Mouse (Mus musculus): ENCODE data around the gene Dnajc28. TPM values are rescaled to one million over a fixed set of nuclear protein-coding genes. Genes with fewer than 3 reads are reported as not detected.

Gene Dnajc28
- 6.3 and 6.4 TPM in 2 replicates for polyA plus RNA-seq (2016; fragmentation: Nextera tagmentation; extraction: Ambion mirVana)

DNA sequence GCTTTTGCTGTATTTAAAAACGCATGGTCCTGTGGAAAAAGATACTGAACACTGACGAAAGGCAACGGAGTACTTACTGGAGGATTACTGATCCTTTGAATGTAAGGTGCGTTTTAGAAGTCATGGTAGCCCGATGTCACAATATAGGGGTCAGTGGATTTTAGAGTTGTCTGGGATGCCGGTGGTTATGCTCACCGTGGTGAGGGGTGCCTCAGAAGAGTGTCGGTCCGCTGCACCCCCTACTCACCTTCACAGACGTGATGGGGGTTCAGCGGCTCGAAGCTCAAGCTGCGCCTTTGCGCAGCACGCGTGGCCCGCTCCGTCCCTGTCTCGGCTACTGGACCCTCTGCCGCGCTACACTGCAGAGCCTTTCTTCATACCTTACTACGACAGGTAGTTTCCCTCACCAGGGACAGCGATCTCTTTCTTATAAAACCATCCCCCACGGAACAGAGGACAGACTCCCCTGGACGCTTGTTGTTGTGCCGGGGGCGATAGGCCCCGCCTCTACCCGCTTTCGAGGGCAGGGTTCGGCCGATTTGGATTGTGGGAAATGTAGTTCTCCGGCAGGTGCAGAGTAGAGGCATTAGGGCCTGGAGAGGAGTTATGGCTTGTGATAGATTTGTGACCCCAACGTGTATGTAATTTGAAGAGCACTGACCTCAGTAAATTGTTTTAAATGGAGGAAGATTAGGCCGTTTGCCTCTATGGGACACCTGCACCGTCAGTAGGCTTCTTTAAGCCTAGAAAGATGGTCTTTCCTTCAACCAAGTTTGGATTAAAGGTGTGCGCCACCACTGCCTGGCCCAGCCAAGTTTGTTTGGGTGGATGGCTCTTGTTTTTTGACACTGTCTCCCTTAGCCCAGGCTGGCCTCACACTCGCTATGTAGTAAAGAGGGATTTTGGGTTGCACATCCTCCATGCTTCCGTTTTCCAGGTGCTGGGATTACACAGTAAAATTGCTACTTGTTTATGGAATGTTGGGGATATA, at the start of gene Dnajc28:
Dnajc28 (minus strand) TSS at position 516 of the 991 bp plus-strand sequence.
- peak; percentile 90 for ATAC-seq (ENCODE audit: low FRiP score, low read depth)
- no peak within 1 kb of the TSS for H3K27ac ChIP-seq
- 12% methylated on average over 39 of the region's 39 CpGs for WGBS
- no peaks in the 10 kb centered on the region for H3K27me3 ChIP-seq (replicated peaks)
- H3K9me3 ChIP-seq = no peaks in the 10 kb centered on the region
- peaks cover 39% of the 10 kb centered on the region for H3K36me3 ChIP-seq
- peak within 1 kb of the TSS; percentile 80 for H3K4me2 ChIP-seq (replicated peaks)
- peak within 1 kb of the TSS; percentile 75 for H3K9ac ChIP-seq
- peaks cover 6% of the 10 kb centered on the region; the same call in 1 of the 2 replicates for H3K4me1 ChIP-seq
- H3K4me3 ChIP-seq = peak within 1 kb of the TSS; percentile 65

DNA sequence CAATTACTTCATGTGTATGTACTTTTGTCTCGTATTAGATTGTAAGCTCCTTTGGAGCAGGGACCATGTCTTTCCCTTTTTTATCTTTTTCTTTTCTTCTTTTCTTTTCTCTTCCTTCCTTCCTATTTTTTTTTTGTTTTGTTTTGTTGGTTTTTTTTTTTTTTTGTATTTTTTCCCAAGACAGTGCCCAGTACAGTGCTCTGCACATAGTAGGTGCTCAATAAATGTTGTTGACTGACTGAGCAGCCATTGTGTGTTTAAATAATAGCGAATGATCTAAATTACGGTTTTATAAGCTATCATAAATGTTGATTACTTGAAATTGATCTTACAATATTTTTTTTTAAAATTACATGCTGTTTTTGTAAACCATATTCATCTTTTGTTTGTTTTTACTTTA, 45.0 kb upstream of the Dnajc28 start:
- Histone ChIP-seq H3K27me3 (replicated peaks) (no peaks in the 10 kb centered on the region), H3K9ac (no peak overlapping the region), H3K4me2 (replicated peaks) (no peak overlapping the region), H3K27ac (no peak overlapping the region), H3K9me3 (no peaks in the 10 kb centered on the region), H3K36me3 (peaks cover 79% of the 10 kb centered on the region), H3K4me1 (no peaks in the 10 kb centered on the region), H3K4me3 (no peak overlapping the region)
- ATAC-seq (ENCODE audit: low FRiP score, low read depth) = no peak
- whole genome bisulfite sequencing = 96% methylated on average over 3 of the region's 3 CpGs

DNA sequence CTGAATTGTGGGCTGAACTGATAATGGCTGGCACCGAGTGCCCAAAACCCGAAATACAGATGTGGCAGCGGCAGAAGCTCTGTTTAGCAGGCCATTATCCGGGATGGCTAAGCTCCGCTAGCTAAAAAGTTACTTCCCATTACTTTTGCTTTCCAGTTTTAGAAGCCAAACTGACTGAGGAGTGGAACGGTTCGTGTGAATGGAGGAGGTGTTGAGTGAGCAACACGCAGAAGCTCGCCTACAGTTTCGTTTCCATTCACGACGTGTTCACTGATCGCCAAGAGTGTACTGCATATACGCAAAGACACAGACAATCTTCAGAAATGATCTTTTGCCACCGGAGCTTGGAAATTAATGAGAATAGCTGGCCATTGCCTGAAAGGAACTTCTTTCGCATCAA, 43.5 kb upstream of the Dnajc28 start:
- no peak overlapping the region for H3K4me3 ChIP-seq
- no peaks in the 10 kb centered on the region for H3K4me1 ChIP-seq
- ATAC-seq (ENCODE audit: low FRiP score, low read depth) = no peak
- H3K27me3 ChIP-seq (replicated peaks) = no peaks in the 10 kb centered on the region
- H3K4me2 ChIP-seq (replicated peaks) = no peak overlapping the region
- no peak overlapping the region for H3K27ac ChIP-seq
- no peak overlapping the region for H3K9ac ChIP-seq
- 96% methylated on average over 16 of the region's 16 CpGs for WGBS
- no peaks in the 10 kb centered on the region for H3K9me3 ChIP-seq
- H3K36me3 ChIP-seq = peaks cover 88% of the 10 kb centered on the region

DNA sequence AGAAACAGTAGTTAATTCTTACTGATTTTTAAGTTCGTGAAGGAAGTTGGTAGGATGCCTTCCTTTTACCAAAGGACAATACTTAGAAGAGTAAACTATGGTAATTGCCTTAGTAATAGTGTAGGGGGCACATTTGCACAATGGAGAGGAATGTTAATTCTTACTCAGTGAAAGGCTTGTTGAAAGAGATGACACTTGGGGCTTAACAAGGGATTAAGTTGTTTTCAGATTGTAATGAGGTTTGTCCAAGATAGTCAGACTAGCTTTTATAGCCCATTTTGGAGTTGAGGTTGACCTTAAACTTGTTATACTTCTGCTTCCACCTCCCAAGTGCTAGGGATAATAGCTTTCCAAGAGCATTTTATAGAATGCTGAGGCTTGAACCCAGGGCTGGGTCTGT, 42.6 kb upstream of the Dnajc28 start:
- no peaks in the 10 kb centered on the region for H3K9me3 ChIP-seq
- peaks cover 88% of the 10 kb centered on the region for H3K36me3 ChIP-seq
- no peak overlapping the region for H3K4me2 ChIP-seq (replicated peaks)
- no peak overlapping the region for H3K27ac ChIP-seq
- no peaks in the 10 kb centered on the region for H3K27me3 ChIP-seq (replicated peaks)
- no peak overlapping the region for H3K9ac ChIP-seq
- no peak overlapping the region for H3K4me3 ChIP-seq
- ATAC-seq (ENCODE audit: low FRiP score, low read depth) = no peak
- WGBS = 58% methylated on average over 1 of the region's 1 CpGs
- H3K4me1 ChIP-seq = no peaks in the 10 kb centered on the region

DNA sequence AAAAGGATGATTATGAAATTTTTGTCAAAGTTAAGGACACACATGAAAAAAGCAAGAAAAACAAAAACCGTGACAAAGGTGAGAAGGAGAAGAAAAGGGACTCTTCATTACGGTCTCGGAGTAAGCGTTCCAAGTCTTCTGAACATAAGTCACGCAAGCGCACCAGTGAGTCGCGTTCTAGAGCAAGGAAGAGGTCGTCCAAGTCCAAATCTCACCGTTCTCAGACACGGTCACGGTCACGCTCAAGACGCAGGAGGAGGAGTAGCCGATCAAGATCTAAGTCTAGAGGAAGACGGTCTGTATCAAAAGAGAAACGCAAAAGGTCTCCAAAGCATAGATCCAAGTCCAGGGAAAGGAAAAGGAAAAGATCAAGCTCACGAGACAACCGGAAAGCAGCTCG, 41.0 kb upstream of the Dnajc28 start:
- Histone ChIP-seq H3K4me1 (no peaks in the 10 kb centered on the region), H3K27me3 (replicated peaks) (no peaks in the 10 kb centered on the region), H3K4me2 (replicated peaks) (no peak overlapping the region), H3K36me3 (peaks cover 88% of the 10 kb centered on the region), H3K4me3 (no peak overlapping the region), H3K9ac (no peak overlapping the region), H3K9me3 (no peaks in the 10 kb centered on the region), H3K27ac (no peak overlapping the region)
- 96% methylated on average over 20 of the region's 20 CpGs for WGBS
- no peak for ATAC-seq (ENCODE audit: low FRiP score, low read depth)

DNA sequence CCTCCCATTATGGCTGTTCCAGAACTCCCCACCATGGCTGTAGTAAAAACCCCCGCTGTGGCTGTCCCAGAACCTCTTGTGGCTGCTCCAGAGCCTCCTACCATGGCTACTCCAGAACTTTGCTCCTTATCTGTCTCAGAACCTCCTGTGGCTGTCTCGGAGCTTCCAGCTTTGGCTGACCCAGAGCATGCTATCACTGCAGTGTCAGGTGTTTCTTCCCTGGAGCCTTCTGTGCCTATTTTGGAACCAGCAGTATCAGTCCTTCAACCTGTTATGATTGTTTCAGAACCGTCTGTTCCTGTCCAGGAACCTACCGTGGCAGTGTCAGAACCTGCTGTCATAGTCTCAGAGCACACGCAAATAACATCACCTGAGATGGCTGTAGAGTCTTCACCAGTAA, 39.6 kb upstream of the Dnajc28 start:
- 96% methylated on average over 5 of the region's 5 CpGs for WGBS
- H3K4me3 ChIP-seq = no peak overlapping the region
- no peaks in the 10 kb centered on the region for H3K4me1 ChIP-seq
- no peak overlapping the region for H3K9ac ChIP-seq
- H3K27me3 ChIP-seq (replicated peaks) = no peaks in the 10 kb centered on the region
- H3K4me2 ChIP-seq (replicated peaks) = no peak overlapping the region
- ATAC-seq (ENCODE audit: low FRiP score, low read depth) = no peak
- no peak overlapping the region for H3K27ac ChIP-seq
- H3K9me3 ChIP-seq = no peaks in the 10 kb centered on the region
- peaks cover 87% of the 10 kb centered on the region for H3K36me3 ChIP-seq

DNA sequence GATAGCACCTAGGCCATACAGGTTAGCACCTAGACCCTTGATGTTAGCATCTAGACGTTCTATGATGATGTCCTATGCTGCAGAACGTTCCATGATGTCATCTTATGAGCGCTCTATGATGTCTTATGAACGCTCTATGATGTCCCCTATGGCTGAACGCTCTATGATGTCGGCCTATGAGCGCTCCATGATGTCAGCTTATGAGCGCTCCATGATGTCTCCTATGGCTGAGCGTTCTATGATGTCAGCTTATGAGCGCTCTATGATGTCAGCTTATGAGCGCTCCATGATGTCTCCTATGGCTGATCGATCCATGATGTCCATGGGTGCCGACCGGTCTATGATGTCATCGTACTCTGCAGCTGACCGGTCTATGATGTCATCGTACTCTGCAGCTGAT, 38.5 kb upstream of the Dnajc28 start:
- no peaks in the 10 kb centered on the region for H3K4me1 ChIP-seq
- H3K27me3 ChIP-seq (replicated peaks) = no peaks in the 10 kb centered on the region
- H3K9me3 ChIP-seq = no peaks in the 10 kb centered on the region
- H3K27ac ChIP-seq = no peak overlapping the region
- ATAC-seq (ENCODE audit: low FRiP score, low read depth) = no peak
- 99% methylated on average over 17 of the region's 17 CpGs for WGBS
- H3K4me3 ChIP-seq = no peak overlapping the region
- peaks cover 80% of the 10 kb centered on the region for H3K36me3 ChIP-seq
- H3K9ac ChIP-seq = no peak overlapping the region
- no peak overlapping the region for H3K4me2 ChIP-seq (replicated peaks)

DNA sequence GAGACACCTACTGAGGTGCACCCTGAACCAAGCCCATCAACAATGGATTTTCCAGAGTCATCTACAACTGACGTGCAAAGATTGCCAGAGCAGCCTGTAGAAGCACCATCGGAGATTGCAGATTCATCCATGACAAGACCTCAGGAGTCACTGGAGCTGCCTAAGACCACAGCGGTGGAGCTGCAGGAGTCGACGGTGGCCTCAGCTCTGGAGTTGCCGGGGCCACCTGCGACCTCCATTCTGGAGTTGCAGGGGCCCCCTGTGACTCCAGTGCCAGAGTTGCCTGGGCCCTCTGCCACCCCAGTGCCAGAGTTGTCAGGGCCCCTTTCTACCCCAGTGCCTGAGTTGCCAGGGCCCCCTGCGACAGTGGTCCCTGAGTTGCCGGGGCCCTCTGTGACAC, 36.5 kb upstream of the Dnajc28 start:
- ATAC-seq (ENCODE audit: low FRiP score, low read depth) = no peak
- H3K4me1 ChIP-seq = peaks cover under 1% of the 10 kb centered on the region; the same call in 1 of the 2 replicates
- no peak overlapping the region for H3K4me2 ChIP-seq (replicated peaks)
- H3K9ac ChIP-seq = no peak overlapping the region
- H3K27ac ChIP-seq = no peak overlapping the region
- no peaks in the 10 kb centered on the region for H3K9me3 ChIP-seq
- H3K36me3 ChIP-seq = peaks cover 76% of the 10 kb centered on the region
- no peak overlapping the region for H3K4me3 ChIP-seq
- no peaks in the 10 kb centered on the region for H3K27me3 ChIP-seq (replicated peaks)
- 97% methylated on average over 9 of the region's 9 CpGs for WGBS

DNA sequence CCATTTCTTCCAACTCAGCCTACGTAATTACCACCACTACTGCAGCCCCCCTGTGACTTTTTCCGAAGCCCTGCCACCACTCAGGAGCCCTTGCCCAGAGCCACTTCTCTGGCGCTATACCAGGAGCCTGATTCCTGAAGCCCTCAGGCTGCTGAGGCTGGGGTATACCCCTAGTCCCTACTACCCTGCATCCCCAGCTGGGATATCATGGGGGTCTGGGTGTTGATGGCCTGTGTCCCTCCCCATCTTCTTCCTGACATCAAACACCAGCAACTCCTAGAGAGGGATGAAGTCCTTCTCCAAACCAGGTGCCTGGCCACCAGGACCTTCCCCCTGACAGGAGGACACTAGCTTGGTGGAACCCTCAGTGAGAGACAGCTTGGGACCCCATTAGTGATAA, 33.4 kb upstream of the Dnajc28 start:
- no peak overlapping the region for H3K4me2 ChIP-seq (replicated peaks)
- 97% methylated on average over 3 of the region's 3 CpGs for WGBS
- ATAC-seq (ENCODE audit: low FRiP score, low read depth) = no peak
- no peak overlapping the region for H3K4me3 ChIP-seq
- H3K27me3 ChIP-seq (replicated peaks) = no peaks in the 10 kb centered on the region
- H3K4me1 ChIP-seq = peaks cover 6% of the 10 kb centered on the region
- H3K27ac ChIP-seq = no peak overlapping the region
- H3K36me3 ChIP-seq = peaks cover 45% of the 10 kb centered on the region
- H3K9me3 ChIP-seq = no peaks in the 10 kb centered on the region
- no peak overlapping the region for H3K9ac ChIP-seq

DNA sequence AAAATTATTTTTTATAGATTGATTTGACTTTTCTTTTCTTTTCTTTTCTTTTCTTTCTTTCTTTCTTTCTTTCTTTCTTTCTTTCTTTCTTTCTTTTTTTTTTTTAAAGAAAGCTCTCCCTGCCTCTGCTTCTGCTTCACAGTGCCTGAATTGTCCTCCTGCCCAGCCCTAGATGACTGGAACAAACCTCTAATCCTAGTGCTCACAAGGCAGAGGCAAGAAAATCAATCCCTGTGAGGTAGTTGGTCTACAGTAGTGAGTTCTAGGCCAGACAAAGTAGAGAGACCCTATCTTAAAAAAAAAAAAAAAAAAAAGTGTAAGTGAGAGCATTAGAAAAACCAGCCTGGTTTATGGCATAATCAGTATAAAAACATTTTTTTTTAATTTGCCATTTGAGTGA, 31.0 kb upstream of the Dnajc28 start:
- H3K27ac ChIP-seq = no peak overlapping the region
- no peaks in the 10 kb centered on the region for H3K27me3 ChIP-seq (replicated peaks)
- H3K9ac ChIP-seq = no peak overlapping the region
- H3K4me2 ChIP-seq (replicated peaks) = peak overlapping the region; percentile 31; the same call in 1 of the 2 replicates
- H3K36me3 ChIP-seq = peaks cover 21% of the 10 kb centered on the region
- H3K9me3 ChIP-seq = no peaks in the 10 kb centered on the region
- ATAC-seq (ENCODE audit: low FRiP score, low read depth) = no peak
- H3K4me1 ChIP-seq = peaks cover 12% of the 10 kb centered on the region
- H3K4me3 ChIP-seq = no peak overlapping the region

DNA sequence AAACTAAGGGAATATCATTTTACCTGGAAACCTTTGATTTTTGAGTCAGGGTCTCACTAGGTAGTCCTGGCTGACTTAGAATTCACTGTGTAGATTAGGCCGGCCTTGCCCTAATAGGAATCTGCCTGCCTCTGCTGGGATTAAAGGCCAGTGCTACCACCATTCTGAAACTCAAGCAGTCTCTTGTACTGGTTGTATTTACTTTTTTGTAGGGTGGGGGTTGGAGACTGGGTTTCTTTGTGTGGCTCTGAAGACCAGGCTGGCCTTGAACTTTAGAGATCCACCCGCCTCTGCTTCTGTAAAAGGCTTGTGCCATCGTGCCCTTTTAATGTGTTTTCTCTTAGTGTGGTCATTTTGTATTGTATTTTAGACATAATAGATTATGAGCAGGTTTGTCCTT, 30.4 kb upstream of the Dnajc28 start:
- H3K4me3 ChIP-seq = peak overlapping the region; percentile 24; the same call in 1 of the 2 replicates
- H3K9ac ChIP-seq = 0 out of 2 replicates have a peak overlapping the region, but pooled peaks have one; percentile 17
- H3K36me3 ChIP-seq = peaks cover 17% of the 10 kb centered on the region
- no peak for ATAC-seq (ENCODE audit: low FRiP score, low read depth)
- H3K4me2 ChIP-seq (replicated peaks) = peak overlapping the region; percentile 84
- H3K4me1 ChIP-seq = peaks cover 12% of the 10 kb centered on the region
- no peaks in the 10 kb centered on the region for H3K9me3 ChIP-seq
- H3K27me3 ChIP-seq (replicated peaks) = no peaks in the 10 kb centered on the region
- WGBS = 53% methylated on average over 3 of the region's 3 CpGs
- no peak overlapping the region for H3K27ac ChIP-seq

DNA sequence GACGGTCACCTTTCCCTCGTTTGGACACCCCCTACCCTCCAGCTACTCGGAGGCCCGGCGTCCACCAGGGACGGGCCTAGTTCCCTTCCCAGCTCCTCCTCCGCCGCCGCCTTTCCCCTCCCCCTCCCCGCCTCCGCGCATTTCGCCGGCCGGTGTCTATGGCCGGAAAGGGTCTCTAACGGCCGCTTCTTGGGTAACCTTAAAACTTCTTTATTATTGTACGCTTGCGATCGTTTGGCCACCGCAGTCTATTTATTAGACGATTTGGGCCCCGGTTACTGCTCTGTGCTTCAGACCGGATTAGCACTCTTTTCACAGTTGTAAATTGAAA, 29.4 kb upstream of the Dnajc28 start:
- Histone ChIP-seq H3K4me2 (replicated peaks) (peak overlapping the region; percentile 84), H3K9ac (peak overlapping the region; percentile 86), H3K27me3 (replicated peaks) (no peaks in the 10 kb centered on the region), H3K4me3 (peak overlapping the region; percentile 66), H3K4me1 (peaks cover 12% of the 10 kb centered on the region), H3K36me3 (peaks cover 12% of the 10 kb centered on the region), H3K27ac (peak overlapping the region; percentile 90), H3K9me3 (no peaks in the 10 kb centered on the region)
- WGBS = under 1% methylated on average over 25 of the region's 25 CpGs
- peak; percentile 76 for ATAC-seq (ENCODE audit: low FRiP score, low read depth)

Measured in neural tube, embryonic 12.5 days (tissue).